Mouse (Mus musculus) G1E (cell line): ENCODE data around the gene Atf5.

Source experiments
- CTCF ChIP-seq: IDR thresholded peaks from 2 replicates; pipeline ENCODE4 v1.5.1; 2012; ENCODE audit warnings: low read depth, low read length, inconsistent platforms, mixed read lengths
- TAL1 ChIP-seq: conservative IDR thresholded peaks from 2 replicates; pipeline ENCODE4 v1.6.1; 2012; ENCODE audit warnings: low read depth, low read length, inconsistent platforms, mixed read lengths

- no peak for TF ChIP-seq CTCF
- no peak for TF ChIP-seq TAL1
Observed at GRCm38 (mm10) chr7:44812651-44813325, 3.7 kb downstream of the Atf5 start.
